Mouse (Mus musculus) hindbrain, embryonic 11.5 days (tissue): ENCODE data around the gene Zic2. TPM values are rescaled to one million over a fixed set of nuclear protein-coding genes. Genes with fewer than 3 reads are reported as not detected.
A peak's percentile ranks its signal among the peaks of the same experiment; 100 is the strongest.

ENCODE experiments used
- ATAC-seq: fragments of 200-750 bp; cut with Nextera tagmentation; 2 replicates; pipeline ENCODE4 v1.8.0; 2017; ENCODE audit warnings: mild to moderate bottlenecking, moderate TSS enrichment, moderate library complexity; ENCODE audit not compliant: low FRiP score
- DNase-seq: peaks from one replicate; pipeline ENCODE4 v3.0.0-alpha.2; 2015; ENCODE audit warnings: low spot score
- H3K27ac ChIP-seq: fragments of 300-500 bp; sonication (generic); 2 replicates; pipeline ENCODE4 v1.5.1; 2014; ENCODE audit warnings: mild to moderate bottlenecking, low read depth, low read length
- H3K27me3 ChIP-seq: fragments of 300-500 bp; sonication (generic); 2 replicates; pipeline ENCODE4 v1.6.1; 2014; ENCODE audit warnings: mild to moderate bottlenecking, low read length, moderate library complexity, mixed read lengths; ENCODE audit not compliant: control insufficient read depth, insufficient read depth
- H3K36me3 ChIP-seq: fragments of 300-500 bp; sonication (generic); 2 replicates; pipeline ENCODE4 v1.6.1; 2014; ENCODE audit warnings: mild to moderate bottlenecking, low read length, moderate library complexity, mixed read lengths; ENCODE audit not compliant: control insufficient read depth, insufficient read depth
- H3K4me1 ChIP-seq: fragments of 300-500 bp; sonication (generic); replicated peaks from 2 replicates; pipeline ENCODE4 v1.6.1; 2014; ENCODE audit warnings: low read length, mixed read lengths; ENCODE audit not compliant: control insufficient read depth, insufficient read depth
- H3K4me2 ChIP-seq: fragments of 300-500 bp; sonication (generic); replicated peaks from 2 replicates; pipeline ENCODE4 v1.6.1; 2014; ENCODE audit warnings: mild to moderate bottlenecking, low read depth, low read length
- H3K4me3 ChIP-seq: fragments of 300-500 bp; sonication (generic); 2 replicates; pipeline ENCODE4 v1.5.1; 2014; ENCODE audit warnings: low read depth, low read length
- H3K9ac ChIP-seq: fragments of 300-500 bp; sonication (generic); 2 replicates; pipeline ENCODE4 v1.6.1; 2014; ENCODE audit warnings: low read depth, low read length
- H3K9me3 ChIP-seq: fragments of 300-500 bp; sonication (generic); 2 replicates; pipeline ENCODE4 v1.6.1; 2016; ENCODE audit warnings: low read length; ENCODE audit not compliant: control insufficient read depth
- WGBS: fragments of 180-500 bp; shearing (Covaris S2); extraction: QIAGEN DNeasy Blood & Tissue Kit; methylation state at CpG from one replicate; pipeline ENCODE4 v1.1.7; 2014; 5-methylcytosine and 5-hydroxymethylcytosine counted together
- polyA plus RNA-seq: library from polyadenylated mRNA; unstranded; fragments of >200 nt; fragmentation: Nextera tagmentation; extraction: Ambion mirVana; gene quantifications from 2 replicates; pipeline ENCODE4 v1.2.1, GENCODE M21; 2014

Zic2 gene
- polyA plus RNA-seq, 1 experiment from 2014 or later, result 11.2 TPM

DNA sequence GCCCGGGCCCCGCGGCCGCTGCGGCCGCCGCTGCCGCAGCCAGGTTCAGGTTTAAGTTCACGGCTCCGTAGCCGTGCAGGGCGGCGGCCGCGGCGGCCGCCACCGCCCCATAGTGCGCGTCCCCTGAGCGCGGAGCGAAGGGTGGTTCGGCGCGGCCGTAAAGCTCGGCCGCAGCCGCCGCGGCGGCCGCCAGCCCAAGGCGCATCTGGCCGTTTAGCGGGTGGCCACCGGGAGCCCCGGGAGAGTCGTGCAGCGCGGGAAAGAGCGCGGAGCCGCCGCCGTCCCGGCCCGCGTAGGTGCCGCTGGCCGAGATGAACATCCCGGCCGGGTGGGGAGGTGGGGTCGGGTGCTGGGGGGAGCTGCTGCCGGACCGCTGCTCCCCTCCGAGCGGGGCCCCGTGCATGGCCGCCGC lies 10.9 kb upstream of the Zic2 start:
- Histone ChIP-seq H3K4me2 (peak overlapping the region; percentile 78), H3K36me3 (no peaks in the 10 kb centered on the region), H3K4me1 (peaks cover 11% of the 10 kb centered on the region; the same call in 1 of the 2 replicates), H3K4me3 (peak overlapping the region; percentile 73), H3K27ac (peak overlapping the region; percentile 95), H3K9ac (peak overlapping the region; percentile 68), H3K27me3 (peaks cover 61% of the 10 kb centered on the region), H3K9me3 (no peaks in the 10 kb centered on the region)
- no peak for DNase-seq
- peak; percentile 41 for ATAC-seq
- under 1% methylated on average over 39 of the region's 62 CpGs for WGBS

- H3K36me3 ChIP-seq, result no peaks in the 10 kb centered on the region
- peak; percentile 81 for ATAC-seq
- peak within 1 kb of the TSS; percentile 73 for H3K4me3 ChIP-seq
- peak within 1 kb of the TSS; percentile 95 for H3K27ac ChIP-seq
- DNase-seq, result peak; percentile 84
- peak within 1 kb of the TSS; percentile 78 for H3K4me2 ChIP-seq
- H3K4me1 ChIP-seq, result peaks cover 11% of the 10 kb centered on the region; the same call in 1 of the 2 replicates
- H3K27me3 ChIP-seq, result peaks cover 63% of the 10 kb centered on the region
- H3K9me3 ChIP-seq, result no peaks in the 10 kb centered on the region
- WGBS, result under 1% methylated on average over 34 of the region's 62 CpGs
- peak within 1 kb of the TSS; percentile 68 for H3K9ac ChIP-seq
Measured at GRCm38 (mm10) chr14:122464763-122465741, 10.2 kb upstream of the Zic2 start, which contains the start of gene Zic5. Gene Zic5 (minus strand): TSS chr14:122465677.

DNA sequence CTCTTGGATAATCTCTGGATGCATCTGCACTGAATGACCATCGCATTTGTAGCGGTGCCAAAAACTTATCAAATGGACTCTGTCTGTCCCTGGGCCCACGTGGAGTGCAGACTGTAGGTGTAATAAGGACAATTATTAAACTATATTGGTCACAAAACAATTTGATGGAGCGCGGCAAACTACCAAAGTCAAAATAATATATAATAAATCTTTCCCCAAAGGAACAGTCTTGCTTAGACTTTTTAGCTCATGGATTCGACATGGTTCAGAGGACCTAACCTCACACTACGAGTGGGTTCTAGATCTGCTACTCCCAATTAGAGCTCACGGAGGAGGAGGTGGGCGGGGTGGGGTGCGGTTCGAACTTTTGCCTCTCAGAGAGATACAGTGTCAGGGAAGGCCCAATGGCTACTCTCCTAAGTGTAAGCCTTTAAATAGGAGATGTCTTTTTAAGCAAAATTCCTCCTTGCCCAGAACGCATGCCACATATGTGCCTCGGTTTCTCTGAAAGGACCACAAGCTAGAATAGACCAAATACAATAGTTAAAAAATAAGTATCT lies 9.2 kb upstream of the Zic2 start:
- H3K36me3 ChIP-seq, result no peaks in the 10 kb centered on the region
- WGBS, result 21% methylated on average over 13 of the region's 13 CpGs
- peak overlapping the region; percentile 78 for H3K4me2 ChIP-seq
- H3K9me3 ChIP-seq, result no peaks in the 10 kb centered on the region
- no peak overlapping the region for H3K27ac ChIP-seq
- ATAC-seq (no peak), DNase-seq (peak; percentile 50)
- H3K4me3 ChIP-seq, result peak overlapping the region; percentile 73
- H3K9ac ChIP-seq, result peak overlapping the region; percentile 44; the same call in 1 of the 2 replicates
- H3K27me3 ChIP-seq, result peaks cover 62% of the 10 kb centered on the region
- peaks cover 11% of the 10 kb centered on the region; the same call in 1 of the 2 replicates for H3K4me1 ChIP-seq

DNA sequence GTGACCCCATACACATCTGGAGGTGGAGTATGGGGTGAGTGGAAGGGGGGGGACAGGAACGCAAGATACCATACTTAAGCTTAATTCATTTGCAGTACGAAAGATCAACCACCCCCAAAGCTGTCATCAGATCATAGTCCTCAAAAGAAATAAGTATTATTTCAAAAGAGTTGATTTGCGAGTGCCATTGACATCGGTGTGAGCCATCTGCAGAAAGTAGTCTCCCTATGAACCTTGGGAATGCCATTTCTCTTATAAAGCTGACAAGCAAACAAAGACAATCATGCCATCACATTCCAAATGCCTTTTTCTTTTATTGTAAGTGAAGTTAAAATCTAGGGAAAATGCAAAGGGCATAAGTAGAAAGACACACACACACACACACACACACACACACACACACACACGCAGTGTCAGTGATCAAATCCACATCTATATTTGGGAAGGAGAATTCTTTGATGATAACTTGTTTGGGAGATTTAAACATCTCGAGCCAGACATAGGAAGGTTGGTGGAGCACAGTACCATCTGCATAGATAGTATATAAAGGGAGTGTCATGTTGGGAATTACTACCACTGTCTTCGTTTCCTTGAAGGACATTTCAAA lies 8.4 kb upstream of the Zic2 start:
- DNase-seq (peak; percentile 45), ATAC-seq (no peak)
- Histone ChIP-seq H3K27me3 (peaks cover 61% of the 10 kb centered on the region), H3K36me3 (no peaks in the 10 kb centered on the region), H3K9me3 (no peaks in the 10 kb centered on the region), H3K4me1 (peaks cover 11% of the 10 kb centered on the region; the same call in 1 of the 2 replicates), H3K4me3 (no peak overlapping the region), H3K9ac (no peak overlapping the region), H3K4me2 (no peak overlapping the region), H3K27ac (no peak overlapping the region)
- 42% methylated on average over 7 of the region's 7 CpGs for WGBS

DNA sequence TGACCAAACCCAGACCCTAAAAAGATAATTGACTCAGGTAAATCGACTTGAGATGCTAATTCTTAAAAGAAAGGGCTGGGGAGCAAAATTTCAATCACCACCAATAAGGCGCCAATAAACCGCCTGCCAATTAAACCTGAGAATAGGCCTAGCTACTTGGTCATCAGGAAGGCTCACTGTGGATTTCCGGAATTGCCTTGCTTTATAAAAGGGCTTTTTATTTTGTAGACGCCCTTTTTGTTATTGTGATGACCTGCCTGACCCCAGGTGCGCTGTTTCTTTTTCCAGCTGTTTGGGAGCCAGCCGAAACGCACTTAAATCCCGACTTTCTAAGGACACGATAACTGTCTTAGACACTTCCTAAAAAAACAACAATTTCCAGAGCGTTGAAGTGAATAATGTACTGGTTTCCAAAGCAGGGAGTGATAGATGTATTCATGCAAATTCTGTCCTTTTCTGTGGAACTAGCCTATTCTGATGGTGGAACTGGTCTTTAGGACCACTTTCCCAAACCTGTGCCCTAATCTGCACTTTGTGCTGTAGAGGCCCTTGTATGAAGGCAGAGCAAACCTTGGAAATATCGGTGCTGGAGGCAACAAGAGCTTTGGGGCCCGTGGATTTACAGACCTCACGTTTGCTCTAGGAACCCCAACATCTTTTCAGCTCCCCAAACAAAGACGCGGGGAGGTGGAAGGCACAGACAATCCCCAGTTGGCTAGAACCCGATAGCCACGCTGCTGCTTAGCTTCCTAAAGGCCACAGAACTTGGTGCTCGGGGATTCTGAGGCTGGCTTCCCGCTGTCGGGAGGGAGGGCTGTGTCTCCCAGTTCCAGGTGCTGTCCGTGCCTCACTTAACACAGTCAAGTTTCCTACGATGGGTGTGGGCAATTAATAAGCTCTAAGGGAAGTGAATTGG lies 7.1 kb upstream of the Zic2 start:
- Histone ChIP-seq H3K27me3 (peaks cover 52% of the 10 kb centered on the region), H3K4me1 (peaks cover 10% of the 10 kb centered on the region), H3K27ac (no peak overlapping the region), H3K4me2 (peak overlapping the region; percentile 49), H3K36me3 (no peaks in the 10 kb centered on the region), H3K9me3 (no peaks in the 10 kb centered on the region), H3K9ac (peak overlapping the region; percentile 37; the same call in 1 of the 2 replicates), H3K4me3 (0 out of 2 replicates have a peak overlapping the region, but pooled peaks have one; percentile 7)
- DNase-seq (peak; percentile 65), ATAC-seq (no peak)
- 5% methylated on average over 23 of the region's 23 CpGs for WGBS

GRCm38 (mm10) chr14:122468971-122469755 lies 6.1 kb upstream of the Zic2 start:
- no peak overlapping the region for H3K27ac ChIP-seq
- H3K4me3 ChIP-seq, result peak overlapping the region; percentile 21
- 2% methylated on average over 28 of the region's 28 CpGs for WGBS
- H3K4me1 ChIP-seq, result peaks cover 11% of the 10 kb centered on the region
- H3K9me3 ChIP-seq, result no peaks in the 10 kb centered on the region
- peaks cover 54% of the 10 kb centered on the region for H3K27me3 ChIP-seq
- peak overlapping the region; percentile 49 for H3K4me2 ChIP-seq
- DNase-seq (peak; percentile 75), ATAC-seq (no peak)
- peak overlapping the region; percentile 12; the same call in 1 of the 2 replicates for H3K9ac ChIP-seq
- H3K36me3 ChIP-seq, result no peaks in the 10 kb centered on the region

DNA sequence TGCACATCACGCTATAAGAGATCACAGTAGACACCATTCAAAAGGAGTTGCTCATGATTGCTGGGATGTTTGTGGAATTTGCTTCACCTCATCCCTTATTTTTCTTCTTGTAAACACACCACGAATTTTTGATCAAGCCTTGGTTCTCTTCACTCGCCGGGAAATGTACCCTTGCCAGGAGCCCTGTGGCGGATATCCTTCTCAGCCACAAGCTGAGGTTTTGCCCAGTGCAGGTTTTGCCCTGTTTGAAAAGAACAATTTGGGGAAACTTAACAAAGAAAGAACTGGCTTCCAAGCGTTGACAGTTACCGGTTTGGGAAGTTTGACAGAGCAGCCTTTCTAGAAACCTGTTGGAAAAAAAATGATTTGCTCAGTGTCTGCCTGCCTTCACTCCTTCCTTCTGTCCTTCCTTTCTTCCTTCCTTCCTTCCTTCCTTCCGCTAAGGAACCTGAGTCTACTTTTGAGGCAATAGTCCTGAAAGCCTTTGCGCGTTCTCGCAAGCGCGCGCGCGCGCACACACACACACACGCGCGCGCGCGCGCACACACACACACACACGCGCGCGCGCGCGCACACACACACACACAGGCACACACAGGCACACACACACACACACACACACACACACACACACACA lies 3.7 kb upstream of the Zic2 start:
- Histone ChIP-seq H3K4me3 (no peak overlapping the region), H3K9ac (0 out of 2 replicates have a peak overlapping the region, but pooled peaks have one; percentile 5), H3K27me3 (peaks cover 46% of the 10 kb centered on the region), H3K4me2 (peak overlapping the region; percentile 27), H3K9me3 (no peaks in the 10 kb centered on the region), H3K4me1 (peaks cover 6% of the 10 kb centered on the region), H3K27ac (no peak overlapping the region), H3K36me3 (no peaks in the 10 kb centered on the region)
- DNase-seq (peak; percentile 47), ATAC-seq (no peak)
- 10% methylated on average over 31 of the region's 31 CpGs for WGBS
